Mouse (Mus musculus): ENCODE results near the gene Psg16. TPM values are rescaled to one million over a fixed set of nuclear protein-coding genes. Genes with fewer than 3 reads are reported as not detected.
A peak's percentile ranks its signal among the peaks of the same experiment; 100 is the strongest.

Gene Psg16
- total RNA-seq (2021): under 1 TPM; 0.10 to 0.16 TPM
- 0.06 TPM in 1 of 2 replicates, not detected in the other for polyA plus RNA-seq (2012; rRNA removed)
- long read RNA-seq: 0 reads

GRCm38 (mm10) chr7:17073904-17074615, at the start of gene Psg16:
Gene Psg16 (plus strand): TSS chr7:17074040.
- no peaks in the 10 kb centered on the region for H3K27me3 ChIP-seq (ENCODE audit: control insufficient read depth, insufficient read depth, low read length)
- intact Hi-C loops (cut with DNase I): no loop called here
- H3K4me1 ChIP-seq (ENCODE audit: control insufficient read depth, insufficient read depth, low read length): no peaks in the 10 kb centered on the region
- peak; percentile 29 to 46 for DNase-seq
- no peak within 1 kb of the TSS for H3K4me3 ChIP-seq
- WGBS: 59% methylated on average over 23 of the region's 23 CpGs
- no peak within 1 kb of the TSS for H3K9ac ChIP-seq (ENCODE audit: low read depth, low read length)
- no peak within 1 kb of the TSS for H3K27ac ChIP-seq
- no peaks in the 10 kb centered on the region for H3K36me3 ChIP-seq (ENCODE audit: control insufficient read depth, insufficient read depth, low read length)
- no peaks in the 10 kb centered on the region for H3K79me2 ChIP-seq (replicated peaks; ENCODE audit: control insufficient read depth, insufficient read depth, low read length)
- TF ChIP-seq CTCF (IDR thresholded peaks at IDR 0.05) (peak; percentile 98), POLR2A (IDR thresholded peaks at IDR 0.05; ENCODE audit: insufficient read depth, low read depth, low read length) (no peak)

- TF ChIP-seq CTCF (IDR thresholded peaks at IDR 0.05) (no peak), EP300 (IDR thresholded peaks at IDR 0.05; ENCODE audit: insufficient read depth, low read depth, low read length) (no peak), POLR2A (IDR thresholded peaks at IDR 0.05; ENCODE audit: insufficient read depth, low read depth, low read length) (no peak)
- Histone ChIP-seq H3K79me2 (replicated peaks; ENCODE audit: control insufficient read depth, insufficient read depth, low read length) (peaks cover 12% of the 10 kb centered on the region; the same call in 1 of the 2 replicates), H3K27ac (peak overlapping the region; percentile 71), H3K36me3 (ENCODE audit: control insufficient read depth, insufficient read depth, low read length) (peaks cover 2% of the 10 kb centered on the region), H3K27me3 (ENCODE audit: control insufficient read depth, insufficient read depth, low read length) (no peaks in the 10 kb centered on the region), H3K4me3 (no peak overlapping the region), H3K9ac (ENCODE audit: low read depth, low read length) (peak overlapping the region; percentile 15), H3K4me1 (ENCODE audit: control insufficient read depth, insufficient read depth, low read length) (peaks cover 39% of the 10 kb centered on the region)
- WGBS: 42% methylated on average over 6 of the region's 6 CpGs
- intact Hi-C loops (cut with DNase I): no loop called here
- peak; percentile 47 to 55 for DNase-seq
Measured at GRCm38 (mm10) chr7:17024141-17024540, 49.7 kb upstream of the Psg16 start.

- TF ChIP-seq CTCF (IDR thresholded peaks at IDR 0.05) (no peak), EP300 (IDR thresholded peaks at IDR 0.05; ENCODE audit: insufficient read depth, low read depth, low read length) (no peak), POLR2A (IDR thresholded peaks at IDR 0.05; ENCODE audit: insufficient read depth, low read depth, low read length) (no peak)
- 37% methylated on average over 10 of the region's 10 CpGs for whole genome bisulfite sequencing
- H3K27ac ChIP-seq: peak overlapping the region; percentile 71
Measured at GRCm38 (mm10) chr7:17024814-17025504, 48.9 kb upstream of the Psg16 start.

GRCm38 (mm10) chr7:17025505-17025894, 48.3 kb upstream of the Psg16 start:
- TF ChIP-seq EP300 (IDR thresholded peaks at IDR 0.05; ENCODE audit: insufficient read depth, low read depth, low read length): no peak
- Histone ChIP-seq H3K36me3 (ENCODE audit: control insufficient read depth, insufficient read depth, low read length) (peaks cover 2% of the 10 kb centered on the region), H3K27ac (peak overlapping the region; percentile 71), H3K79me2 (replicated peaks; ENCODE audit: control insufficient read depth, insufficient read depth, low read length) (peaks cover 12% of the 10 kb centered on the region; the same call in 1 of the 2 replicates), H3K27me3 (ENCODE audit: control insufficient read depth, insufficient read depth, low read length) (no peaks in the 10 kb centered on the region), H3K9ac (ENCODE audit: low read depth, low read length) (peak overlapping the region; percentile 43), H3K4me1 (ENCODE audit: control insufficient read depth, insufficient read depth, low read length) (peaks cover 39% of the 10 kb centered on the region), H3K4me3 (no peak overlapping the region)
- intact Hi-C loops (cut with DNase I): no loop called here
- no peak for DNase-seq
- 45% methylated on average over 4 of the region's 4 CpGs for WGBS

More at GRCm38 (mm10) chr7:17024814-17025504, 48.9 kb upstream of the Psg16 start:
- H3K27me3 ChIP-seq (ENCODE audit: control insufficient read depth, insufficient read depth, low read length): no peaks in the 10 kb centered on the region
- intact Hi-C loops (cut with DNase I): no loop called here
- no peak overlapping the region for H3K4me3 ChIP-seq
- peak; percentile 52 to 58 for DNase-seq
- H3K36me3 ChIP-seq (ENCODE audit: control insufficient read depth, insufficient read depth, low read length): peaks cover 2% of the 10 kb centered on the region
- peaks cover 39% of the 10 kb centered on the region for H3K4me1 ChIP-seq (ENCODE audit: control insufficient read depth, insufficient read depth, low read length)
- H3K79me2 ChIP-seq (replicated peaks; ENCODE audit: control insufficient read depth, insufficient read depth, low read length): peaks cover 12% of the 10 kb centered on the region; the same call in 1 of the 2 replicates
- peak overlapping the region; percentile 43 for H3K9ac ChIP-seq (ENCODE audit: low read depth, low read length)

GRCm38 (mm10) chr7:17025896-17026622, 47.8 kb upstream of the Psg16 start:
- Histone ChIP-seq H3K79me2 (replicated peaks; ENCODE audit: control insufficient read depth, insufficient read depth, low read length) (peaks cover 12% of the 10 kb centered on the region; the same call in 1 of the 2 replicates), H3K27me3 (ENCODE audit: control insufficient read depth, insufficient read depth, low read length) (no peaks in the 10 kb centered on the region), H3K27ac (no peak overlapping the region), H3K36me3 (ENCODE audit: control insufficient read depth, insufficient read depth, low read length) (peaks cover 2% of the 10 kb centered on the region), H3K4me1 (ENCODE audit: control insufficient read depth, insufficient read depth, low read length) (peaks cover 39% of the 10 kb centered on the region), H3K9ac (ENCODE audit: low read depth, low read length) (peak overlapping the region; percentile 43), H3K4me3 (no peak overlapping the region)
- intact Hi-C loops (cut with DNase I): loop anchor here (2.0 kb wide), 2 partner anchors 23 to 31 kb away; no protein-coding TSS in a partner anchor
- 40% methylated on average over 9 of the region's 9 CpGs for WGBS
- TF ChIP-seq EP300 (IDR thresholded peaks at IDR 0.05; ENCODE audit: insufficient read depth, low read depth, low read length) (no peak), POLR2A (IDR thresholded peaks at IDR 0.05; ENCODE audit: insufficient read depth, low read depth, low read length) (no peak), CTCF (IDR thresholded peaks at IDR 0.05) (no peak)
- no peak for DNase-seq
